Mouse (Mus musculus) E14TG2a.4 (cell line): ENCODE results near the gene Zfp326.

Experiments used
- CTCF ChIP-seq: conservative IDR thresholded peaks from 2 replicates; pipeline ENCODE4 v1.5.1; 2014; ENCODE audit warnings: low read length
- POU5F1 ChIP-seq: IDR thresholded peaks from 2 replicates; pipeline ENCODE4 v1.6.1; 2014; ENCODE audit warnings: low read length, borderline replicate concordance

- no peak for TF ChIP-seq CTCF
- TF ChIP-seq POU5F1, result no peak
Measured at GRCm38 (mm10) chr5:105836006-105836405, 40.4 kb upstream of the Zfp326 start.
